Mouse (Mus musculus) MN1 (cell line): ENCODE results near the gene Meis2.

Source experiments
- DNase-seq: peaks from one replicate; pipeline ENCODE4 v3.0.0-alpha.2; 2016; ENCODE audit warnings: low spot score

Gene Meis2

DNA sequence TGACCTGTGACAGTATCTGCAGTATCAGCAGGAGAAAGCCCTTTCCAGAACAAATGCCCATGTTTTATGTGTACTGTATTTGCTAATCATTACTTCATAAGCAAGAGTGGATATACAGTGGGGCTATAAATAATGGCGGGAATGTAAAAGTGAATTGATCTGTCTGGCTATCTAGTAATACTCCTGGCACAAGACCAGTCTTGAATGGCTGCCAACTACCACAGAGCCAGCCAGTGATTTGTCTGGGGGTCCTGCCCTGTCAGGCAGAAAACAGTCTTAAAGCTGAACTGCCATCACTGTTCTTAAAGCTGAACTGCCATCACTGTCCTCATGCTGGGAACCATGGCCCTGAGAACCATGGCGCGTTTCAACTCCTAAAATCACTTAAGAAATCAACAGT is 169.9 kb downstream of the Meis2 start:
- peak; percentile 27 for DNase-seq

DNA sequence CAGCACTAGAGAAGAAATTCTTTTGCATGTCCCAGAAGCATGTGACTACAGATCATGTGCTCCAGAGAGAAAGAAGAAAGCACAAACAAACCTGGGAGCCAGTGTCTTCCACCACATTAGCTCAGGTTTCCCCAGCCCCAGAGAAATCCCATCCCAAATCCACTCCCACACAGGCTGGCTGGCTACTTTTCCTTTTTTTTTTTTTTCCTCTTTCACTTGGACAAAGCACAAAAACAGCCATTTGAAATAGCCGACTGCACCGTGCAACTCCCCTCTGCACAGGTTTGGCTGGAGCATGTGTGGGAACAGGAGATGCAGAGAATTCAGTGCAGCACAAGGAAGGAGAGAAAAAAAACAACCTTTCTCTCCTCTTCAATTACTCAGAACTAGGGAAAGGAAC is 170.4 kb downstream of the Meis2 start:
- DNase-seq: no peak

DNA sequence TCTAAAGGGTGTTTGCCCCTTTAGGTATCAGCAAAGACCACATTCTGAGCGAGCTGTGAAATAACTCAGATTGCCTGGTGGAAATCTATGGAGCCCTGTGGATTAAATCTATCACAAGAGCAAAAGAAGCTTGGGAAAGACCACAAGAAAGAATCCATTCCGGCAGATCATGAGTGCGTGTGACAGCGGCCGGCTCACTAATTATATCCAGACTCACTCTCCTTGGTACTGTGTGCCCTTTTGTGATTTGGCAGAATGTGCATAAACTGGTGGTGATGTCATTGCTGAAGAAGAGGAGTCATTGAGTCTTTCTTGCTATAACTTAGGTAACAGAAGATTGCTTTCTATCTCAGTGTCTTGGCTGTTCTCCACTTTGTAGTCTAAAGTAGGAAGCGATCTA is 172.5 kb downstream of the Meis2 start:
- no peak for DNase-seq

DNA sequence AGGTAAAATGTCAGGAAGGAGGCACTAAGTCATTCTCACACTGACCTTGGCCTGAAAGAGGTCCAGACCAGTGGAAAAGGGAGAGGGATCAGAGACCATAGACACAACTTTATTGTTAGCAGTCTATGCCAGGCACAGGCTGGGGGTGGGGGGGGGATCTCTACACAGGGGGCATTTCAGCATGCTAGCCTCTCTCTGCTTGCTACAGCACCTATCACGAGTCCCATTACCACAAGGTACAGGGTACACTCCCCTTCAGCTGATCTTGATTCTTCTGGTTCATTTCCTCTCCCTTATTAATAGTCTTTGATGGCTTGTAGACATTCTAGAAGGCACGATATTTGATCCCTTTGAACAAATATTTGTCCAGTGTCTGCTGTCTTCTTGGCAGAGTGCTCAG is 174.9 kb downstream of the Meis2 start:
- DNase-seq: no peak

DNA sequence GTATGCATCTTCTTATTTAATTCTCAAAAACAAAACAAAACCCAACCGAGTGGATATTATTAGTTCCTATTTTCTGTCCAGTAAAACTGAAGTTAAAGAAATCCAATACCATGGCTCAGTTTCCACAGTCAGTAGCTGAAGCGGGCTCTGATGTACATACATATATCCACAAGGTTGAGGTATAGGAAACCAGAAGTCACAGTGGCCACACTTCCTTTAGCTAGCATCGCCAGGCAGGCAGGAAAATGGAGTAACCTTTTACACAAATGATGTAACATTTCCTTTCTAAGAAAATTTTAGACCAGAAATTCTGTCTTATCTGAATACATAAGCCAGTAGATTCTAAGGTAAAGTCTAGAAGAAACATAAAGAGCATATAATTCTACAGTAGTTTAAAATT is 175.6 kb downstream of the Meis2 start:
- DNase-seq: no peak

DNA sequence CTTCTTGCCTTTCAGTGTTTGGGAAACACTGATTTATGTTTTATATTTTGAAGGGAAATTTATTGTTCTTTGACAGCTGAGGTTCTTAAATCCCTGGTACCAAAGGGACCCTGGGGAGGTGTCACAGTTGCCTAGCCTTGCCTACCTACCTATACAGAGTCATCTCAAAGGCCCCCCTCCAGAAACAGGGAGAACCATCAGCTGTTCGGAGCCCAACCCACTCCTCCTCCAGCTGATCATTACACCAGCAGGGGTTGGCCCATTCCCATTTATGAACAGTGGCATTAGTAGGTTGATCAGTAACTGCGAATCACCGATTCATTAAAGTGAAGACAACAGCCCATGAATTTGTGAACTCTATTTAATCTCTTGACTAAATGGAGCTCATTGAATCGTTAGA is 176.4 kb downstream of the Meis2 start:
- no peak for DNase-seq

DNA sequence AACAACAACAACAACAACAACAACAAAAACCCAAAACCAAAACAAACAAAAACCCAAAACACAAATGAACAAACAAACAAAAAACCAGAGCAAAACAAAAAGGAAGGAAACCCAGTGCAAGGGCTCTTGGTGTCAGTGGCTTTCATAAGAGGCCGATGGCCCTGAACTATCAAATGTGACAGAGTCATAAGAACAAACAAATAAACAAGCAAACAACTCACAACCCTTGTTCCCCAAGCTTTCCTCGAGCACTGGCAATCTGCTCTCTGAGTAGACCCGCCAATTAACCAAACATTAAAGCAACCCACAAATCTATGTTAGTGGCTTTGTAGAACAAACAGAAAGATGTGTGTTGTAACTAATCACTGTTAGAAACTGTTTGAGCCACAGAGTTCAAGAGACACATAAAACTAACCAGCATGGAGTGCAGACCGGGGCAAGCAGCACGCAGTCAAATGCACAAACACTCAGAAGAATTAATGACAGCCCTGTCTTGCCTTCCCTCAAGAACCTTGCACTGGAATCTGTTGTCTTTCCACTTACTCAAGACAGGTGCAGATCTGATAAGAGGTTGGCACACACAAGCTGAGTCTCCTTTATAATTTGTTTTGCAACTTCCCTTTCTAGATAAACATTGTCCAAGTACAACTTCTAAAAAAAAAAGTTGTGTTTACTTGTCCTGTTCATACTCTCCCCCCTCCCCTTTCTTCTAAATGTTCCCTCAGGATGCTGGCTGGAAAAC is 177.1 kb downstream of the Meis2 start:
- no peak for DNase-seq

DNA sequence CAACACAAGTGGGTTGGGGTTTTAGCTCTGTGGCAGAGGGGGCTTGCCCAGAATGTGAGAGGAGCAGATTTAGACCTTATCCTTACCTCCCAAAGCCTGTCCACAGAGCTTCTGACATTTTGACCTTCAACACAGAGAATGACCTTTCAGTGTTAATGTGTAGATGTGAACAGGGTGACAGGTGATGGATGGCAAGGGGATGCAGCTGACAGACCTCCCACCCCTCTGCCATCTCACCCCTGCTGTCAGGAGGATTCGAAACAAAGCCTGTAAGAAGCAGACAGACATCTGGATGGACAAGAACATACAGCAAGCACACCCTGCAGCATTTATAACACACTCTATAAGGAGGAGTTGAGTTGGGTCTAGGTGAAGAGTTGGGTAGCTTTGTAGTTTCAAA is 178.0 kb downstream of the Meis2 start:
- no peak for DNase-seq

DNA sequence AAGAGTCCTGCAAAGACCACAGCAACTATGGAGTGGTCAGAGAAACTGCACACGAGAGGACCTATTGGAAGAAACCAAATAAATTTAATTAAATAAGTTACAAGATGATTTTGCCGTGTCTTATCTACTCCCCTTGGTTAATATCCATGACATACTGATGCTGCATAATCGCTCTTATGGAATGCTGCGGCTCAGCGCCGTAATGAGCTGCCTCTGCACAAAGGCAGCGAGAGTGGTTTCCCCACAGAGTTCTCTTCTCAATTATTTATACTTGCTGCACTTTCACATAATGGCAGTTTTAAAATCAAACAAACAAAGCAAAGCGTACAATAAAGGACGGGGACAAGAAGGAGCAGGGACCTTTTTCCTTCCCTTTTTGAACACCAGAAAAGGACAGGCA is 181.5 kb downstream of the Meis2 start:
- DNase-seq: no peak

DNA sequence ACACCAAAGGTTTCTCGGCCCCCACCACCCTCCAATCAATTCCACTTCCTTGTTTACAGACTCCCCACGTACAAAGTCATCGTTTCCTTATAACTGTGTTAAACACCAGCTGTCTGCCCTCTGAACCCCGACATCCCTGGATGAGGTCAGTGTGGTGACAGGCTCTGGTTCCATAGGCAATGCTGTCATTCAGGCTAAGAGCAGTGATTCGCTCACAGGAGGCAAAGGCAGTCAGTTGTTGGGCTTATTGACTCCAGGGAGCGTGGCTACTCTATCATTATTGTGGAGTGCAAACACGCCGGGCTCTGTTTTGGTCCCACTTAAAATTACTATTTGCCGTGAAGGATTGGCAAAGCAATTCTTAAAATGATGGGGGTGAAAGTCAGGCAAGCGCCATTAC is 182.1 kb downstream of the Meis2 start:
- no peak for DNase-seq

DNA sequence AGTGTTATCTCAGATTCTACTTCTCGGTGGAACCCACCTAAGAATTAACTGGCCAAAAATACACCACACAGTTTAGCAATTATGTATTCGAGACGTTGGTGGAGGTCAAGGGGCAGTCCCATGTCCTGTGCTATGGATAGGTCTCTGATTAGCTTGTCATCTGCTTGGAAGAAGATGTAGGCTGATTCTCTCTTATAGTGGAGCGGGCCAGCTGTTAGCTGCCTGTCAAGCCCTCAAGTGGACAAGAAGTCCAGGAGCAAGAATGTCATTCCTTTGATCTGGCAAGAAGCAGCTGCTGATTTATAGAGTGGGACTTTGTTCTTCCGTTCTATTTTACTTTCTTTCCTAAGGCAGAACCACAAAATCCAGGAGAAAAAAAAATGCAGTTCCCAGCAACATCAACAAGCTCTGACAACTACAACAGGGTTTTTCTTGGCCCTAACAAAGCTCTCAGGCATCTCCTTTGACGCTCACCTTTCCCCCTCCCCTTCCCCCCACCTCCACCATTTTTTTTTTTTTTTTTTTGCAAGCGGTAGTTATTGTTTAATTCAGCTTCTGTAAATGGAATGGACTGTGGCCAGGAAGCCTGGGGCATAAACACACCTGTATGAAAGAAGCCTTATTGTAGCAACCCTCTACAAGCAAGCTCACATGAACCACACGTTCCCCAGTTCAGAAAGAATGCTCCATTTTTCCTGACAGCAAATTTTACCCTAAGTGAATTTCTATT is 189.7 kb downstream of the Meis2 start:
- DNase-seq: no peak

DNA sequence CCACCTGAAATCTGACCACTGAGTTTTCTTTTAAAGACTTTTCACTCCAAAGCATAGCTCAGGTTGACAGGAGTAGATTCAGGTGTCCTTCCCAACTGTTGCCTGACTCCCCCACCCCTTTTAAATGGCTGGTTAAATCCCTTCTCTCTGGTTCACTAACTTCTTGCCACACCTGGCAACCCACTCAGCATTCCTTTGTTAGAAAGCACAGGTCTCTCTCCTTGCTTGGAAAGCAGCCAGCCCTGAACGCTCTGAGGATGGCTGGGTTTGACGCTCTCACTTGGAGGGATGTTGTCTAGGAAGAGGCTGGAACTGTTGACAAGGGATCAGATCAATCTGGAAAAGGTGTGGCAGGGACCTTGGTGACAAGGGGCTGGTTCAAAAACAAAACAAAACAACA is 192.8 kb downstream of the Meis2 start:
- no peak for DNase-seq

DNA sequence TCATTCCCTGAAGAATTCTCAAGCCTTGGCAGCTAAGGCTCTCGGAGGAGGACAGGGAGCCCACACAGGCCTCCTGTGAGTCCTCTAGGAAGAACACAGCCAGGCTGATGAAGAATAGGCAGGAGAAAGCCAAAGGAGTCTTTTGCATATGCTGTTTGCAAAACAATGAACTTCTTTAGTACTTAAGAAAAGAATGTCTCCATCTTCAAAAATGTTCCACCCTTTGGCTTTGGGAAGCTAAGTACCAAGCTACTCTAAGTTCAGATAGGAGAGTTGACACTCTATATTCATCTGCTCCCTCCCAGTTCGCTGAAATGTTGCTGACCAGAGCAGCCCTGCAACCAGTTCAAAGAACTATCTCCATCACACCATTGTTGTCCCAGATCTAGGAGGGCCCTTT is 195.7 kb downstream of the Meis2 start:
- DNase-seq: no peak

DNA sequence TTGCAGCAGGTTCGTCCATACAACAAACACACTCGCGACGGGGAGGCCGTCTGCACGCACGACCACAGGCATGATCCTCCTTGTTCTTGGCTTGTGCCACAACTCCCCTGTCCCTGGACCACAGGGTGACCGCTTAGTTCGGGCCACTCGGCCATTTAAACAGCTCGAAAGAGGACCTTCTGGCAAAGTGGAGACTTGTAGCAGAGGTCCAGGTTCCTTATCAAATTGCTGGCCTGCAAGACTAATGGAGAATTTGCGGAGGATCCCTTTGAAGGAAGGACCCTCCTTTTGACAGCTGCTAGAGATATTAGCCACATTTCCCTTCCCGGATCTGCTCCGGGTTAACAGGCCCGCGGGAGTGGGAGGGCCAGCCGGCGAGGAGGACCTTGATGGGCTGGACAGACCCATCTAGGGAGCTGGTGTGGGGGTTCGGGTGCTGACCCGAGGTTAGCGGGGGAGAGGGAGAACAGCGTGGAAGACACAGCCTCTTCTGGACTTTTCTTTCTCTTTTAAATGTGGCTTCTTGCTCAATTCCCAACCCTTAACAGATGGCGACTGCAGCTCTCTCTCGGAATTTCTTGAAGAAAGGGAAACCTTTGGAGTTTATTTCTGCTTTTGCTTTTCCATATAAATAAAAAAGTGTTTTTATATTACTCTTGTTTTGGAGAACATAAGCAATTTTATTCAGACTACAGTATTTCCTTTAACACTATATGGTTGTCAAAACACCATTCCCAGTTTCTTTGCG is 204.9 kb downstream of the Meis2 start:
- no peak for DNase-seq

DNA sequence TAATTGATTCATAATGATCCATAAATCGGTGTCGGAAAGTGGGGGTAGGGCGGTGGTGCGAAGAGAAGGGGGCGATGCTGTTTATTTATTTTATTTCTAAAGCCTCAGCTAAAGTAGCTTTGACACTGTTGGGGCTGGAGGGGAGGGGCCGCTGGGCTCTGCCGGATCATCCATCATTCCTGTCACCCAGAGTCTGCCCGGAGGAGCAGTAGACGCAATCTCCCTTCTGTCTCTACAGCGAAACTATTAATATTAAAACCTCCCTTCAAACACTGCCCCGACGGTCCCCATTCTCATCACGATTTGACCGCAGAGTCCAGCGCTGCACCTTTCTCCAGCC is 205.5 kb downstream of the Meis2 start:
- DNase-seq: no peak

DNA sequence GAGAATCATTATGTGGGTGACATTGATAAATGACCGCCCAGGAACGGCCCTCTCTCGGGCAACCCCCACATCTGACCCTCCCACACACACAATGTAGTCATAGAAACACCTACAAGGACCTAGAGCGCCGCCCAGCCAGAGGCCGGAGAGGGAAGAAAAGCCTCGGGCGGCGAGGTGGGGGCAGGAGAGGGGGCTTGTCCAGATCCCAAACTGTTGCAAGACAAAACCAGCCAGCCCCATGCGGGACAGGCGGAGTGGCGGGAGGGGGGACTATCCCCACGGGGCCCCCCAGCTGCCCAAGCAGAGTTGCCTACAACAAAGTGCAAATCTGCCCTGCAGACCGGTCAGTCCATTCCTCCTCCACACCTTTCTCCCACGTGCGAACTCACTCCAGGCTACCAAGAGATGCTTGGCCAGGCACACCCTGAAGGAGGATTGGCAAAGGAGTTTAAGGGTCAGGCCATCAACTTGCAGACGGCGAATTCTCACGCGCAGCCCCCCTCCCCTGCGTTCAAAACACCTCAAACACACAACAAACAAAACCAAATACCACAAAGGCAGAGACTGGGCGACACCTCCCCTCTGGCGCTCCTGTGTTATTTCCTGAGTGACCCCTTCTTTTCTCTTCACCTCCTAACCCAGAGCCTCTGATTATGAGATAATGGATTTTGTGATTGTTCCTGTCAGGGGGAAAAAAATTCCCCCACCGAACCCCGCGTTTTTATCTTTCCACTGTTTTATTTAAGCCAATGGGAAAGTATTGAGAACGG is 206.1 kb downstream of the Meis2 start:
- DNase-seq: no peak

DNA sequence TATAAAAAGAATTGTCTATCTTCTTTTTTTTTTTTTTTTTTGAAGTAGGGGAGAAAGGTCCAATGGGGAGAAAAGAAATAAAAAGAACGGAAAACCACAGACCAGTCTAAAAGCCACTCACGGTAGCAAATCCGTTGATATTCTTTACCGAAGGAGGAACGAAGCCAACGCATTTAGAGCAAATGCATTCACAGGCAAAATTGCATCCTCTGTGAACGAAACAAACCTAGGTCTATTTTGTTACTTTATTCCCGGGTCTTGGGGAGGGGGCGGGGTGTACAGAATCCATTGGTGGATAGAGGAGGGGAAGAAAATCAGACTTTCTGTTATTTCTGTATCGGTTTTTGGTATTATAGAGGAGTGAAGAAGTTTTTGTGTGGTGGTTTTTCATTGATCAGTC is 206.7 kb downstream of the Meis2 start:
- DNase-seq: no peak

DNA sequence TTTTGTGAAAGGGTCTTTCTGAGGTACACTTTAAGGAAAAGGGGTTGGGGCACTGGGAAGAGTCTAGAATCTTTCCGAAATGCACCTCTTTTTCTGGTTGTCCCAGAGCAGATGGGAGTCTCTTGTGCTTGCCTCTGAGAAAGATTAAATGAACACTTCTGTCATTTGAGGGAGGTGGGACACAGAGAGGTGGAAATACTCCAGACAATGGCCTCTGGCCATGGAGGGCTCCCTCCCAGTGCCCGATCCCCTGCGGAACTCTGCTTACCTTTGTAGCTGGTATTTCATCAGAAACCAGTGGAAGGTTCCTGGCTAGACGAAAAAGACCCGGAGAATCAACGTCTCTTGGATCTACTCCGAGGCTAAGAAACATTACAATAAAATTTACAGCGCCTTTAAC is 207.4 kb downstream of the Meis2 start:
- DNase-seq: no peak

DNA sequence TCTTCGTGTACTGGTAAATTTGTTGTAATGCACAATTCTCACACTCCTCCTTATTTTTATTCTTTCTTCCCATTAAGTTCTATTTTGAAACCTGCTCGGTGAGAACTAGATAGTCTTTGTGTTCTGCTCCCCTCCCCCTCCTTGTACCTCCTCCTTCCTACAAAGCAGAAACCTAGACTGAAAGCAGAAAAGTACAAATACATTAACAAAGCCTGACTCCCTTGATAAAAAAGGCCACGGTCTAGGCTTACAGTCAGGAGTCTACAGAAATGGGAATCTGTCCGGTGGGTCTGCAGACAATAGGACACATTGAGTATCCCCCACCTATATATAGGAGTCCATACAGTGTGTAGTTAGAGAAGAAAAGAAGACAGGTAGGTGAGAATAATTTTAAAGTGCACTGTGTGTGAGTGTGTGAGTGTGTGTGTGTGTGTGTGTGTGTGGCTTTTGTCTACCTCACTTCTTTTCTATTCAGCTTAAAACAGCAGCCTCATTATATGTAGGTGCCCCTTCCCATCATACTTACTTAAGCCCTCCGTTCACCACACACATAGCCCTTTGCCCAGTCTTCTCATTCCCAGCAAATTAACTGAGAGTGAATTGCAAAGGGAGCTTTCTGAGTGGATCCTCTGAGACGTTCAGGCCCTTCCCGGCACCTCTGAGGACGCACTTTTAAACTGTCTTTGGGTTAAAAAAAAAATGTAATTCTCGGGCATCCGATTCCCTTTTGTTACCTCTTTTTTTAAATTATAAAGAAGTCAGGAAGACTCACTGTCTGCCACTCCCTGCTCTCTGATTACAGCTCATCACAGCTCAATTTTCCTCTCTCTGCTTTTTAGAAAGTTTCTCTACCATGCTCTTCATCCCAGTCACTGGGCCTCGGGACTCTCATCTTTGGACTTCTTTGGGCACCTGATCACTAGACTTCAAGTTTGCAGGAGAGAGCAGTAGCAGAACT is 208.2 kb downstream of the Meis2 start:
- DNase-seq: no peak

DNA sequence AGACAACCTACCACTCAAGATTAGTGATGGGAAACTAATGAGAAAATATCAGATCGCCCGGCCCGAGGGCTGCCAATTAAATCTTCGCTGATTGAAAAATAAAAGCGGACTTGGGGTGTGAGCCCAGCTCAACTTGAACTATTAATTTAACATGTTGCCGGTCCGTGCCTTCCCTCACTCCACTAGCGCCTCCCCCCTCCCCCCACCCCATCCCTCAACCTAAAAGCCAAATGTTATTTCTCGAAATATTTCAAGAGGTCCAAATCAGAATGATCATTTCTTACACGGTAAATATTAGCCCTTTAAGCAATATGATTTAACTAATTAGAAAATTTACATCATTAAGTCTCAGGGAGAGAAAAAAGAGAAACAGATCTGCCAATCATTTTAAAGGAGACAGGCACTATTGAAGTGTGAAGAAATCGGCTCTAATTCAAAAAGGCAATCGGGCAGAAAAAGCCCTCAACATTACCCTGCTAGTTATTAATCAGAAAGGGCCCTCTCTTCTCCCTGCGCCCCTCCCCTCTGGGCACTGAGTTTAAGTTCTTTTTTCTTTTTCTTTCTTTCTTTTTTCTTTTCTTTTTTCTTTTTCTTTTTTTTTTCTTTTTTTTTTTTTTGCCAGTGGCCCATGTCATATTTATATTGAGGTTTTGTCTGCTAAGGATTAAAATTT is 209.1 kb downstream of the Meis2 start:
- peak; percentile 15 for DNase-seq
